Mouse (Mus musculus) G1E (cell line): ENCODE results near the gene Pga5. TPM values are rescaled to one million over a fixed set of nuclear protein-coding genes. Genes with fewer than 3 reads are reported as not detected.

Source experiments
- ATAC-seq: 2 replicates; pipeline ENCODE4 v1.8.0; 2016; ENCODE audit warnings: mild to moderate bottlenecking; ENCODE audit not compliant: insufficient number of reproducible peaks, poor library complexity, low FRiP score, severe bottlenecking; ENCODE audit errors: extremely low read depth
- DNase-seq: peaks from one replicate; pipeline ENCODE4 v3.0.0; 2012; ENCODE audit warnings: low spot score
- H3K27me3 ChIP-seq: 2 replicates; pipeline ENCODE4 v1.6.1; 2012; ENCODE audit warnings: mild to moderate bottlenecking, low read length, inconsistent platforms; ENCODE audit not compliant: insufficient read depth
- H3K36me3 ChIP-seq: replicated peaks from 2 replicates; pipeline ENCODE3; 2012; ENCODE audit warnings: mild to moderate bottlenecking, inconsistent platforms
- H3K4me1 ChIP-seq: 2 replicates; pipeline ENCODE4 v1.6.1; 2012; ENCODE audit warnings: low read depth, low read length, inconsistent platforms, mixed read lengths; ENCODE audit not compliant: insufficient read depth
- H3K4me3 ChIP-seq: 2 replicates; pipeline ENCODE4 v1.5.1; 2012; ENCODE audit warnings: low read depth, mild to moderate bottlenecking, inconsistent platforms, low read length, moderate library complexity, mixed read lengths
- H3K9me3 ChIP-seq: replicated peaks from 2 replicates; pipeline ENCODE4 v1.6.1; 2012; ENCODE audit warnings: inconsistent platforms
- CTCF ChIP-seq: IDR thresholded peaks from 2 replicates; pipeline ENCODE4 v1.5.1; 2012; ENCODE audit warnings: low read depth, low read length, inconsistent platforms, mixed read lengths
- GATA1 ChIP-seq: IDR thresholded peaks from 2 replicates; pipeline ENCODE4 v1.6.1; 2012; ENCODE audit warnings: borderline replicate concordance, low read length, inconsistent platforms, mixed read lengths
- GATA2 ChIP-seq: IDR thresholded peaks from 2 replicates; pipeline ENCODE4 v1.6.1; 2012; ENCODE audit warnings: low read depth, low read length, inconsistent platforms, borderline replicate concordance
- POLR2AphosphoS5 ChIP-seq: IDR thresholded peaks from 2 replicates; pipeline ENCODE4 v1.6.1; 2012; ENCODE audit warnings: low read depth, low read length, inconsistent platforms; ENCODE audit not compliant: insufficient replicate concordance
- TAL1 ChIP-seq: conservative IDR thresholded peaks from 2 replicates; pipeline ENCODE4 v1.6.1; 2012; ENCODE audit warnings: low read depth, low read length, inconsistent platforms, mixed read lengths
- polyA plus RNA-seq: library from polyadenylated mRNA; stranded (reverse); fragments of >175 nt; gene quantifications from 2 replicates; pipeline ENCODE4 v1.2.3, GENCODE M21; 2012
- total RNA-seq, 2 experiments: library from RNA; stranded (forward) in 1 of 2; stranded (reverse) in 1 of 2; fragments of 200-1000 nt in 1 of 2; fragments of >200 nt in 1 of 2; fragmentation: Nextera tagmentation in 1 of 2; gene quantifications; 2 replicates each; pipeline ENCODE4 v1.2.3; 2014 to 2017

Pga5 gene
- total and polyA plus RNA-seq, 3 experiments: 0.14 to 1.9 (median 1.6) TPM

DNA sequence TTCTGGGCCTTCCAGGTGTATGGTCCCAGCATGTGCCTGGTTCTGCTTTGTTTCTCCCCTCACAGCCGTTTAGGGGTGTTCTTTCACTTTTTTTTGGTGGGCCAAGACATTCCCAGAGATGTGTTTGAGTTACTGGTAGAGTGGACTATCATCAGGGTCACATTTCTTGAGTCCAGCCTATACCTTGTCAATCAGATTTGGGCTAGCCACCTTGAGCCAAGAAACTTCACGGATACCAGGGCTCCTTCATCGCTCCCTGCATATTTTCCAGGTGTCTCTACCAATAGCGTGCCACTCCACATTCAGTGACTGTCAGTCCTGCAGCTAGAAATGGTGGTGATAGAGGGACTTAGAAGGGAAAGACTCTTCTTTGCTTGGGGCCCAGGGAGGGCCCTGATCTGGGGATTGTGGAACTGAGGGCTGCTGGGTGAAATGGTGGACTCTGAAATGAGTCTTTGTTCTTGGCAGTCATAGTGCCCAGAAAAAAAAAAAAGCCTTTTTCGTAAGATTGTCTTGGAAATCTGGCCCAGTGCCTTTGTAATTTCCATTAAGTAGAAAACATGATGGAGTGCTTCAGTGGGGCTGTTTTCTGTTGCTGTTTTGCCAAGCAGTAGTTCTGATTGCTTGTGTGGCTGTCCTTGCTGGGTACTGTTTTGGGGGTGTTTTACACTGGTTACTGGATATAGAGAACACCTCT lies 11.7 kb upstream of the Pga5 start:
- peak overlapping the region; percentile 90 for H3K4me3 ChIP-seq
- H3K27me3 ChIP-seq: peaks cover 2% of the 10 kb centered on the region; the same call in 1 of the 2 replicates
- DNase-seq (no peak), ATAC-seq (no peak)
- H3K4me1 ChIP-seq: peaks cover 76% of the 10 kb centered on the region
- H3K36me3 ChIP-seq: peaks cover 37% of the 10 kb centered on the region
- no peak for TF ChIP-seq GATA2
- no peak for TF ChIP-seq TAL1
- no peak for TF ChIP-seq POLR2AphosphoS5
- no peak for TF ChIP-seq GATA1
- TF ChIP-seq CTCF: no peak
- no peaks in the 10 kb centered on the region for H3K9me3 ChIP-seq

DNA sequence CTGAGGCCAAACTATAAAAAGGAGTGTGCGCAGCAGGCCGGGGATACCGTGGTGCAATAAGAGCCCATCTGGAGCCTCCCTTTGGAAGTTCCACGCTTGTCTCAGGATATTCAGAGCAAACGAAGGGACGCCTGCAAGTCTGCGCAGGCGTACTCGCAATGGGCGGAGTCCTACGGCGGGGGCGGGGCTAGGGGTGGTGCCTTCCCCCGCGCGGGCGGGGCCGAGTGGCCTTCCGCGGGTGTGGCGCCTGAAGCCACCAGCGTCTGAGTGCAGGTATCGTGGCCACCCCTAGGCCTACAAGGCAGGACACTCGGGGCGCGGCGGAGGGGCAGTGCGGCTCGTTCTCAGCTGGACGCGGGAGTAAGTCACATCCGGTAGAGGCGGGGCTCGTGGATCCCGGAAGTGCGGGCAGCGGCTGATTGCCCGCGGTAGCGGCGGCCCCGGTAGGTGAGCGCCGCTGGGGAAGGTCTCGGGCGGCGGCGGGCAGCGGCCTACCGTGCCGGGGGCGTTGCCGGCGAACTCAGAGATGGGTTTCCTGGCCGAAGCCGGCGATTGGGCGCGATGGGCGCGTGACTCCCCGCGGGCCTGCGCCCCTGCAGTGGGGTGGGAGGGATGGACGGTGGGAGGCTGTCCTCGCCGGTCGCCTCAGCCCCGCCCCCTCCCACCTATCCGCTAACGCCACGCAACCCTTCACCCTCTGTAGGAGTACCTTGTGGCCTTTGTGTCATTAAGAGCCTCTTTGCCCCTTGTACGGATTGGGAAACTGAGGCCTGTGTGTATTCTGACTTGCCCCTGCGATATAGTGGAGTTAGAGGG lies 10.9 kb upstream of the Pga5 start, which contains the start of gene Vps37c:
Gene Vps37c (plus strand): TSS at position 199 of the 816 bp plus-strand sequence.
- TF ChIP-seq GATA2: no peak
- no peak for TF ChIP-seq POLR2AphosphoS5
- no peak for TF ChIP-seq CTCF
- TF ChIP-seq TAL1: no peak
- TF ChIP-seq GATA1: no peak
- peaks cover 28% of the 10 kb centered on the region for H3K36me3 ChIP-seq
- no peaks in the 10 kb centered on the region for H3K9me3 ChIP-seq
- DNase-seq (peak; percentile 89), ATAC-seq (peak; percentile 55)
- H3K27me3 ChIP-seq: peaks cover 2% of the 10 kb centered on the region; the same call in 1 of the 2 replicates
- H3K4me3 ChIP-seq: peak within 1 kb of the TSS; percentile 90
- H3K4me1 ChIP-seq: peaks cover 67% of the 10 kb centered on the region

DNA sequence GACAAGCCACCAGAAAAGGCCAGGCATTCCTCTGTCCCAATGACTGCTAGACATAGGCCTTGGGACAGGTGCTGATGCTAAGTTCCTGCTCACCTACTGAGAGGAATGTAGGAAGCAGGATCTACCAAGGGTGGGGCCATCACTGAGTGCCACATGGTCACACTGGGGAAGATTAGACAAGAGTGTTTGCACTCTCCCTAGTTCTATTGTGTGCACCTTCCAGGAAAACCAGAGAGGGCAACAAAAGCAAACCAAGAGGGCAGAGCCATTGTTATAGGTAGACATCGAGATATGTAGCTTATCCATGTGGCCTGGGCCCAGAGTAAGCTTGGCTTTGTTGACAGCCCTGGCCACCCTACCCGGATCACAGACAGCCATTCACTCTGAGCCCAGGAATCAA lies 7.9 kb upstream of the Pga5 start:
- DNase-seq: no peak
- Histone ChIP-seq H3K36me3 (peaks cover 2% of the 10 kb centered on the region), H3K9me3 (no peaks in the 10 kb centered on the region), H3K27me3 (peaks cover 2% of the 10 kb centered on the region; the same call in 1 of the 2 replicates), H3K4me1 (peaks cover 49% of the 10 kb centered on the region), H3K4me3 (no peak overlapping the region)
- TF ChIP-seq POLR2AphosphoS5: no peak
- TF ChIP-seq GATA2: no peak
- no peak for ATAC-seq

DNA sequence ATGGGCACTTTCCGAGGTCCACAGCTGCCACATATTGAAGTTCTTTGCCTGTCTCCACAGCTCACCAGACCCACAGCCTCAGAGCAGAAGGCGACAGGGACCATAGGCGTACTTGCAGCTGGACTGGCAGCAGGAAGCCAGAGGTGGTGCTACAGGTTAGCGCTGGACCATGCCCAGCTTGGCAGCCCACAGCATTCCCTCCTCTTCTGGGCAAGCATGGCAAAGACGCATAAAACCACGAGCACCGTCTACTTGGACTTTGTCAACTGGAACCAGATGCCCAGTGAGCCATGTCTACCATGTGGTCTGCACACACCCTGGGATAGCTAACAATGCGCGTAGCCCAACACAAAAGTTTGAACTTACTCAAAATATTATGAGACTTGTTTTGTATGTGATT lies 7.2 kb upstream of the Pga5 start:
- no peak for ATAC-seq
- H3K4me3 ChIP-seq: no peak overlapping the region
- H3K36me3 ChIP-seq: no peaks in the 10 kb centered on the region
- H3K9me3 ChIP-seq: no peaks in the 10 kb centered on the region
- no peak for DNase-seq
- peaks cover 2% of the 10 kb centered on the region; the same call in 1 of the 2 replicates for H3K27me3 ChIP-seq
- TF ChIP-seq GATA1 (no peak), TAL1 (no peak), GATA2 (no peak), POLR2AphosphoS5 (no peak), CTCF (no peak)
- H3K4me1 ChIP-seq: peaks cover 48% of the 10 kb centered on the region

DNA sequence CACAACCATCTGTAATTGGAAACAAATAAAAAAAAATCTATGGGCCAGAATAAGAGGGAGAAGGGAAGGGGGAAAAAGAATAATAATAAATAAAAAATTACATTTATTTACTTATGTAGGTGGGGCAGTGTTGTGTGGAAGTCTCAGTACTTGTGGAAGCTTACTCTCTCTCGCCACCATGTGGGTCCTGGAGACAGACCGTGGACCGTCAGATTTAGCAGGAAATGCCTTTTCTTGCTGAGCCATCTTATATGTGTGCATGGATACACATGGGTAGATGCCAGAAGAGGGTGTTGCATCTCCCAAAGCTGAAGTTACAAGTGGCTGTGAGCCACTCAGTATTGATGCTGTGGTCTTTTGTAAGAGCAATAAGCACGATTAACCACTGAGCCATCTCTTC lies 3.7 kb upstream of the Pga5 start:
- no peaks in the 10 kb centered on the region for H3K36me3 ChIP-seq
- H3K9me3 ChIP-seq: no peaks in the 10 kb centered on the region
- no peak for DNase-seq
- H3K4me3 ChIP-seq: no peak overlapping the region
- peaks cover 2% of the 10 kb centered on the region; the same call in 1 of the 2 replicates for H3K27me3 ChIP-seq
- peaks cover 53% of the 10 kb centered on the region for H3K4me1 ChIP-seq
- ATAC-seq: no peak
- no peak for TF ChIP-seq CTCF
- TF ChIP-seq GATA2: no peak
- TF ChIP-seq GATA1: no peak
- no peak for TF ChIP-seq TAL1
- TF ChIP-seq POLR2AphosphoS5: no peak

DNA sequence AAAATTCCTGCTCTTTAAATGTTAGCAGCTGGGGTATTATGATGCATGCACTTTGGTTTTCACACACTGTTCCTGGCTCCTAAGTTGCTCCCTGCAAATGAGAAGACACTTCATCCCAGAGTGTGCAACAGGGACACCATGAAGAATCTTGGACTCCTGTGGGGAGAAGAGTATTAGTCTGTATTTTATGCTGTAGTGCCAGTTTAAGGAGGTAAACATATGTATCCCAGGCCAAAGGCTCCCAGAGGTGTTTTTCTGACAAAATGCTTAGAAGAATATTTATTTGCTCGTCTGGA lies 849 bp upstream of the Pga5 start:
- no peaks in the 10 kb centered on the region for H3K9me3 ChIP-seq
- no peaks in the 10 kb centered on the region for H3K27me3 ChIP-seq
- DNase-seq (no peak), ATAC-seq (no peak)
- H3K36me3 ChIP-seq: peaks cover 6% of the 10 kb centered on the region
- TF ChIP-seq GATA1 (no peak), POLR2AphosphoS5 (no peak), TAL1 (no peak), GATA2 (no peak), CTCF (no peak)
- H3K4me3 ChIP-seq: no peak overlapping the region
- H3K4me1 ChIP-seq: peaks cover 66% of the 10 kb centered on the region
